Mouse (Mus musculus) liver, embryonic 16.5 days (tissue): ENCODE measurements around the gene Tarbp1. TPM values are rescaled to one million over a fixed set of nuclear protein-coding genes. Genes with fewer than 3 reads are reported as not detected.

Source experiments
- ATAC-seq: fragments of 200-750 bp; cut with Nextera tagmentation; 2 replicates; pipeline ENCODE4 v1.8.0; 2017; ENCODE audit warnings: low read depth, mild to moderate bottlenecking, moderate number of reproducible peaks, moderate library complexity
- H3K27ac ChIP-seq: fragments of 300-500 bp; sonication (generic); 2 replicates; pipeline ENCODE4 v1.5.1; 2014; ENCODE audit warnings: mild to moderate bottlenecking, low read length
- H3K27me3 ChIP-seq: fragments of 300-500 bp; sonication (generic); 2 replicates; pipeline ENCODE4 v1.6.1; 2014; ENCODE audit warnings: low read depth, low read length, mixed read lengths; ENCODE audit not compliant: control insufficient read depth, insufficient read depth
- H3K36me3 ChIP-seq: fragments of 300-500 bp; sonication (generic); 2 replicates; pipeline ENCODE4 v1.6.1; 2014; ENCODE audit warnings: mild to moderate bottlenecking; ENCODE audit not compliant: control insufficient read depth, insufficient read depth
- H3K4me1 ChIP-seq: fragments of 300-500 bp; sonication (generic); 2 replicates; pipeline ENCODE4 v1.6.1; 2014; ENCODE audit warnings: low read depth, low read length, mixed read lengths; ENCODE audit not compliant: control insufficient read depth
- H3K4me2 ChIP-seq: fragments of 300-500 bp; sonication (generic); 2 replicates; pipeline ENCODE4 v1.6.1; 2014; ENCODE audit warnings: low read depth, low read length, mixed read lengths
- H3K4me3 ChIP-seq: fragments of 300-500 bp; sonication (generic); 2 replicates; pipeline ENCODE4 v1.5.1; 2014; ENCODE audit warnings: low read depth, mild to moderate bottlenecking, low read length
- H3K9ac ChIP-seq: fragments of 300-500 bp; sonication (generic); 2 replicates; pipeline ENCODE4 v1.6.1; 2014; ENCODE audit warnings: low read depth, low read length
- H3K9me3 ChIP-seq: fragments of 300-500 bp; sonication (generic); replicated peaks from 2 replicates; pipeline ENCODE4 v1.6.1; 2016; ENCODE audit warnings: low read length; ENCODE audit not compliant: control insufficient read depth
- WGBS: fragments of 180-500 bp; shearing (Covaris S2); extraction: QIAGEN DNeasy Blood & Tissue Kit; methylation state at CpG from one replicate; pipeline ENCODE4 v1.1.7; 2014; ENCODE audit not compliant: insufficient replicate concordance; 5-methylcytosine and 5-hydroxymethylcytosine counted together
- polyA plus RNA-seq: library from polyadenylated mRNA; unstranded; fragments of >200 nt; fragmentation: Nextera tagmentation; extraction: Ambion mirVana; gene quantifications from 2 replicates; pipeline ENCODE4 v1.2.1, GENCODE M21; 2015

Tarbp1 gene
- polyA plus RNA-seq, 1 experiment from 2014 or later, result 1.3 TPM

DNA sequence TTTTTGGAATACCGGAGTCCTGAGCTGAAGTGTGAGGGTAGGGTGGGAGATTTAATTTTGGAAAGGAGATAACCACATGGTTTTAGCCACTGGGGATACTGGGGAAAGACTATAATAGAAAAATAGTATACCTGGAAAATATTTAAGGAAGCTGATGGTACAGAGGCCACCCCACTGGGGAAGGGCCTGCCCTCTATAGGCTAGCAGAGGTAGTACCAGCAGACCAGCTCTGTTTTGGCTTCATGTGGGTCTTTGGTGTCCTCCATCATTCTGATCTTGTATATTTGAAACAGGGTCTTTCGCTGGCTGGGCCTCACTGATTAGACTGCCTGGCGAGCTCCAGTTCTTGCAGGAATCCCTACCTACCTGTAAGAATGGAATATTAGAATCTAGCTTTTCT lies 76.5 kb downstream of the Tarbp1 start:
- WGBS, result 56% methylated on average over 3 of the region's 3 CpGs
- no peak overlapping the region for H3K9ac ChIP-seq

DNA sequence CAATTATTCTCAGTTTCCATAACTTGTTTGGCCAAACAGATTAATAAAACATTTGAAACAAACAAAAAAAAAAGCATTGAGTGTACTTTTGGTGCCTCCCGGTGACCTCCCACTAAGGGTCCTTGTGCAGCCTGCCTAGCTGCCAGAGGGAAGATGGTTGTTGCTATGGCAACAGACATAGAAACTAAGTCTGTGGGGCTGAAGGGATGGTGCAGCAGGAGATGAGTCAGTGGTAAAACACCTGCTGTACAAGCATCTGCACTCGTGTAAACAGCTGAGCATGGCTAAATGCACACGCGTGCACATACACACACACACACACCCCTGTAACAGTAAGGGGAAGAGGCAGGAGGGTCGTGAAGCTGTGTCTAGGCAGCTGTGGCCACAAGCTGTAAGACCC lies 78.9 kb downstream of the Tarbp1 start:
- Histone ChIP-seq H3K9ac (no peak overlapping the region), H3K4me3 (no peak overlapping the region), H3K4me2 (no peak overlapping the region), H3K27ac (no peak overlapping the region), H3K4me1 (no peaks in the 10 kb centered on the region), H3K9me3 (no peaks in the 10 kb centered on the region), H3K36me3 (no peaks in the 10 kb centered on the region), H3K27me3 (no peaks in the 10 kb centered on the region)
- ATAC-seq, result no peak
- 65% methylated on average over 5 of the region's 5 CpGs for WGBS

More for the DNA sequence above, 76.5 kb downstream of the Tarbp1 start:
- Histone ChIP-seq H3K4me1 (no peaks in the 10 kb centered on the region), H3K36me3 (no peaks in the 10 kb centered on the region), H3K9me3 (no peaks in the 10 kb centered on the region), H3K4me2 (no peak overlapping the region), H3K4me3 (no peak overlapping the region), H3K27ac (no peak overlapping the region), H3K27me3 (no peaks in the 10 kb centered on the region)
- ATAC-seq, result no peak

DNA sequence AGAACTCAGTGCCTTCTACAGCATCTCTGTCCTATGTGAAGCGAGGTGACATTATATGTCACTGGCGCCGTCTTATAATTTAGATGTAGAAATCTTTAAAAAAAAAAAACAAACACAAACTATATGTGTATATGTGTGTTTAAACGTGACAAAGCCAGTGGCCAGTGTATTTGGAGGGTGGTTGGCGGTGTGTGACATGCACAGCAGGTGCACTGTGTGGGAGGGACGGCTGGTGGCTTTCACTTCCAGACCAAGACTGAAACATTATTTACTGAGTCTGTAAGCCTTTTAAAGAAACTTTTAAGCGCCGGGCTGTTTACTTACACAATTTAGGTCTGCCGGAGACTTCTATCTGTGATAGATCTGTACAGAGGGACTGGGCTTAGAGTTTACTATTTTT lies 79.5 kb downstream of the Tarbp1 start:
- Histone ChIP-seq H3K27ac (no peak overlapping the region), H3K4me2 (no peak overlapping the region), H3K9me3 (no peaks in the 10 kb centered on the region), H3K27me3 (no peaks in the 10 kb centered on the region), H3K36me3 (no peaks in the 10 kb centered on the region), H3K4me1 (no peaks in the 10 kb centered on the region), H3K4me3 (no peak overlapping the region), H3K9ac (no peak overlapping the region)
- 68% methylated on average over 9 of the region's 9 CpGs for WGBS
- no peak for ATAC-seq

DNA sequence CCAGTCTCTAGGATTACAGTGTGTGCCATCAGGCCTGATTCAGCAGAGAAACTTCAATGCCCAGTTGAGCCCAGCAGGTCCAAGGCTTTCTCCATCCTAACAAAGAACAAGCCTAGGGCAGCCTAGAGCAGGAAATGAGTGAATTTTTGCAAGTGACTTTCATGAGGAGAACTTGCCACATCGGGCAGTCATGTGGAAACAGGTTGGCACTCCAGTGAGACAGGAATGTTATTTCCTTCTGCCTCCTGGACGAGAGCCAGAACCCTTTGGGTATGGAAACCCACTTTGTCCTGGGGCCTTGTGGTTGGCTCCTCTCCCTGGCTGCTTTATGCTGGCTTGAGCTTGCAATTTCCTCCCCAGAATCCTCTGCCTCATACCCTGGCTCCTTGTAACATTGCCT lies 83.3 kb downstream of the Tarbp1 start:
- ATAC-seq, result no peak
- no peaks in the 10 kb centered on the region for H3K9me3 ChIP-seq
- no peak overlapping the region for H3K9ac ChIP-seq
- H3K4me3 ChIP-seq, result no peak overlapping the region
- H3K27ac ChIP-seq, result no peak overlapping the region
- no peak overlapping the region for H3K4me2 ChIP-seq
- WGBS, result 26% methylated on average over 2 of the region's 2 CpGs
- no peaks in the 10 kb centered on the region for H3K27me3 ChIP-seq
- no peaks in the 10 kb centered on the region for H3K4me1 ChIP-seq
- H3K36me3 ChIP-seq, result no peaks in the 10 kb centered on the region

DNA sequence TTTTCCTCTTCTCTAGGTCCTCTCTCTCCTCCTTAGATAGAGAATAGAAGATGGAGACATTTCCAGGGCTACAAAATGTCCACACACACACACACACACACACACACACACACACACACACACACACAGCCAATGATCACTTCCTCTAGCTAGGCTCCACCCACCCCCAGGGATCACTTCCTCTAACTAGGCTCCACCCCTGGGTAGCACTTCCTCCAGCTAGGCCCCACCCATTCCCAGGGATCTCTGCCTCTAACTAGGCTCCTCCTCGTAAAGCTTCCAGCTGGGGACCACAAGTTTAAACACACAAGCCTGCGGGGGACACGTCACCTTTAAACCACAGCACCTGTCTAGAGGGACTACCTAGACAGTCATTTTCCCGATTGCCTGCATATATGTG lies 87.3 kb downstream of the Tarbp1 start:
- Histone ChIP-seq H3K4me1 (no peaks in the 10 kb centered on the region), H3K4me3 (no peak overlapping the region), H3K4me2 (no peak overlapping the region), H3K9me3 (no peaks in the 10 kb centered on the region), H3K27ac (no peak overlapping the region), H3K9ac (no peak overlapping the region), H3K27me3 (no peaks in the 10 kb centered on the region), H3K36me3 (no peaks in the 10 kb centered on the region)
- WGBS, result 73% methylated on average over 4 of the region's 4 CpGs
- no peak for ATAC-seq

DNA sequence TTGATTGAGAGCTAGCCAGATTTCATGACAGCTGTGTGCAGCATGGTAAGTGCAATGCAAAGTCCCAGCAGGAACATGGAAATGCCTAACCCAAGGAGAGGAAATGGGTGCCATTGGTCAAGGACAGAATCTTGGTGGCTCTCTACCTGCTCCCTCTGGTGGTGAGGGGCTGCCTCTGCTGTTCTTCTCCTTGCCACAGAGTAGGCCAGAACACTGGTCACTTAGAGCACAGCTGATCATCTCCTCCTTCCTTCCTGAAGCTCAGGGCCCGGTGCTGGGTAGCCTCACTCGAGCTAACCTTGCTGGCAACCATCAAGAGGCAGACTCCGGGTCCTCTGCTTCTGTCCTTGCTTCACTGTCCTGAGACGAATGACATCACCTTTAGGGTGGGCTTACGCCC lies 92.1 kb downstream of the Tarbp1 start:
- Histone ChIP-seq H3K27me3 (no peaks in the 10 kb centered on the region), H3K27ac (no peak overlapping the region), H3K9ac (no peak overlapping the region), H3K4me1 (no peaks in the 10 kb centered on the region), H3K4me3 (no peak overlapping the region), H3K9me3 (no peaks in the 10 kb centered on the region), H3K4me2 (no peak overlapping the region), H3K36me3 (no peaks in the 10 kb centered on the region)
- WGBS, result 42% methylated on average over 5 of the region's 5 CpGs
- no peak for ATAC-seq

DNA sequence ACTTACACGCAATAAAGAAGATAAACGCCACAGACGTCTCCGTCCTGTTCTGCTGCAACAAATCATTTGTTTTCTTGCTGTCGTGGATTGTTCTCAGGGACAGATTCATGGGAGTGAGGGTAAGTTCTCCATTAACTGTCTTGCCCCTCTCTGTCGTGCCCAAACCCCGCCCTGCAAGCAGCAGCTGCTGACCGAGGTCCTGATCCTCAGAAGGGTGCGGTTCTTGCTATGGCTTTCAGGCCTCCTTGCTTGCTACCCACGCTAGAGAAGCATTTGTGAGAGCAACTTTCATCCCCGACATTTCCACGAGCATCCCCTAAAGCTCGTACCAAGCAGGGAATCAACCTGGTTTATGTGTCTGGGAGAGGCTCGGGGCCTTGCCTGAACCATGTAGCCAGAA lies 92.6 kb downstream of the Tarbp1 start:
- WGBS, result 26% methylated on average over 14 of the region's 14 CpGs
- H3K9ac ChIP-seq, result no peak overlapping the region
- no peaks in the 10 kb centered on the region for H3K27me3 ChIP-seq
- no peaks in the 10 kb centered on the region for H3K9me3 ChIP-seq
- no peak overlapping the region for H3K4me2 ChIP-seq
- no peak for ATAC-seq
- no peak overlapping the region for H3K4me3 ChIP-seq
- no peak overlapping the region for H3K27ac ChIP-seq
- H3K36me3 ChIP-seq, result no peaks in the 10 kb centered on the region
- H3K4me1 ChIP-seq, result no peaks in the 10 kb centered on the region

DNA sequence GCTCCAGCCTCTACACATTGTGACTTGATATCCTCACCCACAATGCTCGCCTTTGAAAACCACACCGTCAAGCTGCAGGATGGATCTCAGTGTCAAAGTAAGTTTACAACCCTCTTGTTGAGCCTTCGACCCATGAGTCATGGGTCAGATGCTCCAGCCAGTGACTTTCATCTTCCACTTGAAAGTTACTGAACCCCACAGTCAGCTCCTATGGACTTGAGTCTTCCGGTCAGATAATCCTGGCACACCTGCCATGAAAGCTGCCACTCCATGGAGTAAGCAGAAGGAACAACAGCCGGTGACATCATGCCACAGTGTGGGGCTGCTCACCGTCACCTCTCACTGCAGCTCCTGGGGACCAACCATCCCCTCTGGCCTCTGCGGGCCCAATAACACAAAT lies 93.6 kb downstream of the Tarbp1 start:
- H3K4me3 ChIP-seq, result no peak overlapping the region
- no peak overlapping the region for H3K9ac ChIP-seq
- 70% methylated on average over 7 of the region's 7 CpGs for WGBS
- no peak overlapping the region for H3K27ac ChIP-seq
- H3K4me1 ChIP-seq, result no peaks in the 10 kb centered on the region
- no peak for ATAC-seq
- H3K4me2 ChIP-seq, result no peak overlapping the region
- no peaks in the 10 kb centered on the region for H3K27me3 ChIP-seq
- H3K36me3 ChIP-seq, result no peaks in the 10 kb centered on the region
- no peaks in the 10 kb centered on the region for H3K9me3 ChIP-seq

DNA sequence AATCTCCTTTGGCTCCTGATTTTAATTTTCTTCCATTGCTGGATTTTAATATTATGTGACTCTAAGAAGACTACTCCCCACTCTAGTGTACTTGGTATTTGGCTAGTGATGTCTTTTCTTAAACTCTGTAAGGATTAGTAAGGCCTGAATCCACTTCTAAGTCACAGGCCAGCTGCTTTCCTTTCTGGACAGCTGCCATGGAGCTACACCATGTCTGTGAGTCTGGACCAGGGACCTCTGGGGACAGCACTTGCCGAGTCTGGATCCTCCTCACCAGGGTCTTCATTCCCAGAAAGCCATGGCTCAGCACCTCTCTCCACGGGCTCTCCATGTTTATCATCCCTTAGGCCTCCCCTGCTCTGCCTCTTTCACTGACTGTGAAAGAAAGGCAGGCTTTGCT lies 94.7 kb downstream of the Tarbp1 start:
- no peak for ATAC-seq
- Histone ChIP-seq H3K4me3 (no peak overlapping the region), H3K4me1 (no peaks in the 10 kb centered on the region), H3K27me3 (no peaks in the 10 kb centered on the region), H3K4me2 (no peak overlapping the region), H3K27ac (no peak overlapping the region), H3K36me3 (no peaks in the 10 kb centered on the region), H3K9ac (no peak overlapping the region), H3K9me3 (no peaks in the 10 kb centered on the region)
- WGBS, result 17% methylated on average over 2 of the region's 2 CpGs

DNA sequence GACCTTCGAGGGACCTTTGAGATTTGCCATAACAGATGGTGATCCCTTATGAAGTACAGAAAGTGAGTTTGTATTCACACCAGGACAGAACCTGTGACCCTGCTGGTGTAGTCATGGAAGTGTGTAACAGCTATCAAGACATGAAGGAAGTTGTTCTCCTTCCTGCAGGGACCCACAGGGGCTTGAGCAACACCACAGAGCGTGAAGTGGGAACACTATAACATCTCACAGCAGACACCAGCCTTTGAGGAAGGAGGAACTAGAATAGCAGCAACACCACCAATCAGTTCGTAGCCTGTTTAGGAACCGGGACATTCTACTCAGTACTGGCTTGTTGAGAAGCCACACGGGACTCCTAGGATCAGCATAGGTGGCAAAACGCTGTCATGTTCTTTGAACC lies 95.3 kb downstream of the Tarbp1 start:
- no peak for ATAC-seq
- Histone ChIP-seq H3K27me3 (no peaks in the 10 kb centered on the region), H3K4me1 (no peaks in the 10 kb centered on the region), H3K4me3 (no peak overlapping the region), H3K27ac (no peak overlapping the region), H3K9me3 (no peaks in the 10 kb centered on the region), H3K36me3 (no peaks in the 10 kb centered on the region), H3K4me2 (no peak overlapping the region), H3K9ac (no peak overlapping the region)
- 37% methylated on average over 6 of the region's 6 CpGs for WGBS
